Mouse (Mus musculus): Measurements from ENCODE around the gene Hand2.

GRCm38 (mm10) chr8:57361003-57361805 lies 40.4 kb downstream of the Hand2 start:
- TF ChIP-seq POLR2A (IDR thresholded peaks at IDR 0.05; ENCODE audit: extremely low read depth, insufficient read depth, low read length) (no peak), CTCF (IDR thresholded peaks at IDR 0.05; ENCODE audit: low read depth, low read length) (no peak)

All from liver, adult 2 months (tissue).